Mouse (Mus musculus) brown adipose tissue, adult 24 weeks (tissue): ENCODE data around the gene Gkn2. TPM values are rescaled to one million over a fixed set of nuclear protein-coding genes. Genes with fewer than 3 reads are reported as not detected.

Source experiments
- polyA plus RNA-seq: library from polyadenylated mRNA; stranded (reverse); fragments of >200 nt; gene quantifications from 2 replicates; pipeline ENCODE4 v1.2.4, GENCODE M21; 2012; ENCODE audit not compliant: missing spikeins, insufficient read depth, insufficient read length

Gkn2 gene
- polyA plus RNA-seq, 1 experiment: not detected

Other genes starting within 250 kb of the Gkn2 start
- gene Antxr1, start 37.5 kb upstream of the Gkn2 start, polyA plus RNA-seq: 3.8 and 6.6 TPM in 2 replicates
- not detected in 2 replicates for gene Gkn1, start 22.4 kb upstream of the Gkn2 start, polyA plus RNA-seq
- gene Gkn3, start 15.6 kb downstream of the Gkn2 start, polyA plus RNA-seq: 2.9 TPM in 1 of 2 replicates, not detected in the other
- gene Bmp10, start 55.6 kb downstream of the Gkn2 start, polyA plus RNA-seq: not detected in 2 replicates
- 1.5 and 2.3 TPM in 2 replicates for gene Arhgap25, start 159.9 kb downstream of the Gkn2 start, polyA plus RNA-seq
- 0.24 TPM in 1 of 2 replicates, not detected in the other for gene Prokr1, start 217.4 kb downstream of the Gkn2 start, polyA plus RNA-seq